Mouse (Mus musculus) embryonic stem cell, embryonic (primary cell): Measurements from ENCODE around the gene Eif3k.

Experiments used
- CTCF ChIA-PET, 4 experiments: fragments of 300-600 bp in 2 of 4; fragments of 350-600 bp in 2 of 4; sonication (Branson Sonifier 250); formaldehyde crosslinking; loops; one replicate each; lab custom pipeline; 2022; ENCODE audit warnings: inconsistent platforms in 2 of 4; lab: Charles Lee
- POLR2A ChIA-PET, 4 experiments: fragments of 300-600 bp in 2 of 4; fragments of 350-600 bp in 2 of 4; sonication (Branson Sonifier 250); formaldehyde crosslinking; loops; one replicate each; lab custom pipeline; 2022; ENCODE audit warnings: antibody characterized with exemption in 4 of 4, inconsistent platforms in 1 of 4; lab: Charles Lee

Eif3k gene

GRCm38 (mm10) chr7:28981651-28982273 is at the start of gene Eif3k, which contains the start of gene Map4k1:
Gene Eif3k (minus strand): TSS chr7:28981864.
Gene Map4k1 (plus strand): TSS chr7:28982050.
- ChIA-PET CTCF (interaction anchor here (0.6 to 1.6 kb wide), 41 partner anchors 10 to 1719 kb away, joined by 3 to 14 read pairs (median 4); partner anchors contain the start of genes Mrps12 (in 1 of the 4), Sars2 (in 1 of the 4), Sirt2 (in 1 of the 4) and Spred3 (in 1 of the 4)), POLR2A (interaction anchor here (0.6 to 5.3 kb wide), 163 partner anchors 10 to 1786 kb away, joined by 3 to 84 read pairs (median 4); partner anchors contain the start of genes Actn4 (in 2 of the 4), Mrps12 (in 2 of the 4), Psmd8 (in 2 of the 4) and Sars2 (in 2 of the 4))

- ChIA-PET POLR2A (interaction anchor here in 2 of 4 experiments (0.6 to 2.1 kb wide), 5 partner anchors 10 to 263 kb away, joined by 3 to 14 read pairs (median 7); partner anchors contain the start of genes Eif3k (in 1 of the 2) and Map4k1 (in 1 of the 2)), CTCF (interaction anchor here in 2 of 4 experiments (1.2 to 1.4 kb wide), 2 partner anchors 38 to 288 kb away, joined by 3 read pairs; partner anchors contain the start of genes Mrps12 (in 1 of the 2) and Sars2 (in 1 of the 2))
Observed at GRCm38 (mm10) chr7:29029690-29030656, 48.3 kb upstream of the Eif3k start.

DNA sequence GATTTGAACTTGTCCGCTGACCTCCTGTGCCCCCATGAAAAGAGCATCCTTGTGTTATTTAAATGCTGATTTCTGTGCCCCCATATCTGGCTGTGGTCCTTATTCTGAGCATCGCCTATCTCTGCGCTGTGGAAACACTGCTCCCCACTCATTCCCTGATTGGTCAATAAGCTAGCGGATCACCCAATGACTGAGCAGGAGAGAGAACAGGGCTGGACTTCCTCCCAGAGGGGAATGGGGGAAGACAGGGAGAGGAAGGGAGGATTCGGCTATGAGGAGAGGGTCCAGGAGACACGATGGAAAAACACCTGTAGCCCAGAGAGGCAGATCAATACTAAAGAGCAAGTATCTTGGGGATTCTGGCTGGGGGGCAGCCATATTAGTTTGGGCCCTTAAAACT is 47.1 kb upstream of the Eif3k start:
- POLR2A ChIA-PET, result interaction anchor here in 3 of 4 experiments (0.6 to 2.6 kb wide), 8 partner anchors 10 to 265 kb away, joined by 3 to 14 read pairs (median 4); partner anchors contain the start of genes Eif3k (in 1 of the 3) and Map4k1 (in 1 of the 3)
- CTCF ChIA-PET, result interaction anchor here in 2 of 4 experiments (0.6 to 1.4 kb wide), 7 partner anchors 9 to 287 kb away, joined by 3 to 8 read pairs (median 4); partner anchors contain the start of genes Mrps12 (in 1 of the 2) and Sars2 (in 1 of the 2)

GRCm38 (mm10) chr7:29026811-29027210 is 45.1 kb upstream of the Eif3k start:
- POLR2A ChIA-PET, result interaction anchor here in 1 of 4 experiments (0.6 to 2.6 kb wide), 2 partner anchors 17 to 113 kb away, joined by 3 to 6 read pairs; no protein-coding TSS in a partner anchor
- CTCF ChIA-PET, result interaction anchor here in 2 of 4 experiments (0.5 to 1.5 kb wide), 7 partner anchors 9 to 530 kb away, joined by 3 read pairs; partner anchors contain the start of genes Eif3k (in 1 of the 2) and Map4k1 (in 1 of the 2)

DNA sequence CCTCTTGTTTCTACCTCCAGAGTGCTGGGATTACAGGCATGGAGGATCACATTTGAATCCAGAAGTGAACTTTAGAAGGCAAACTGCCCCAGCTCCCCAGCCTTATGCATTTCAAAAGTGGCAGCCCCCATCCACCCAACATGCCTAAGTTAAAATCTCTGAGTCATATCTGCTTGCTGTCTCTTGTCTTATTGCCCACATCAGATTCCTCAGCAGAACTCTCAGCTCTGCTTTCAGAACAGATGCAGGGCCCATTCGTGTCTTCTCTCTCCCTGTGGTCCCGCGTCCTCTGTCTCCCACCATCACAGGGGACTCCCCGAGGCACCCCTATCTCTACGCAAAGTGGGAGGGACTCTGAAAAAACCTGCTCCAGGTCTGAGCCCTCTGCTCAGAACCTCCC is 44.5 kb upstream of the Eif3k start:
- CTCF ChIA-PET, result interaction anchor here in 2 of 4 experiments (0.7 to 1.5 kb wide), 5 partner anchors 9 to 44 kb away, joined by 3 read pairs; partner anchors contain the start of genes Eif3k (in 1 of the 2) and Map4k1 (in 1 of the 2)

DNA sequence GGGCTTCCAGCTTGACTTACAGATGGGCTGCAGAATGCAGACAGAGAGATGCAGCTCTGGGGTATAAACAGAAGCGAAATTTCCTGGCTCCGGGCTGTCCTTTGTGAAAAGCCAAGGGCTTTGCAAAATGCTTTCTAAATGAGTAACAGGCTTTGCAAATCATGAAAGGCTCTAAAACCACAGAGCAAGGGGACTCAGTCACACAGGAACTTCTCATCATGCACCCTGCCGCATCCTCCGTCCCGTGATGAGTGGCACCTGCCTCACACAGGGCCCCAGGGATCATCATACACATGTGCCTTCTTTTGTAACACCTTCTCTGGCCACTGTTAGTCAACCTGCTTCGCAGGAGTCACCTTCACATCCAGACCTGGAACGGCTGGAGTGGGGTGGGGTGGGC is 43.9 kb upstream of the Eif3k start:
- CTCF ChIA-PET, result interaction anchor here in 3 of 4 experiments (0.6 to 1.1 kb wide), 3 partner anchors 23 to 34 kb away, joined by 3 to 4 read pairs (median 3); no protein-coding TSS in a partner anchor
- POLR2A ChIA-PET, result interaction anchor here in 2 of 4 experiments (0.6 to 1.0 kb wide), 4 partner anchors 29 to 105 kb away, joined by 3 read pairs; partner anchors contain the start of genes Eif3k (in 1 of the 2) and Map4k1 (in 1 of the 2)

More for the DNA sequence above, 44.5 kb upstream of the Eif3k start:
- POLR2A ChIA-PET, result interaction anchor here in 2 of 4 experiments (0.6 to 1.0 kb wide), 3 partner anchors 30 to 112 kb away, joined by 3 read pairs; partner anchors contain the start of genes Eif3k (in 1 of the 2) and Map4k1 (in 1 of the 2)

- ChIA-PET CTCF (interaction anchor here in 3 of 4 experiments (0.8 to 1.5 kb wide), 7 partner anchors 9 to 32 kb away, joined by 3 to 6 read pairs (median 3); no protein-coding TSS in a partner anchor), POLR2A (interaction anchor here in 3 of 4 experiments (0.8 to 3.4 kb wide), 8 partner anchors 17 to 213 kb away, joined by 3 to 14 read pairs (median 4); partner anchors contain the start of genes Eif3k (in 3 of the 3) and Map4k1 (in 3 of the 3))
Observed at GRCm38 (mm10) chr7:29023514-29023913, 41.9 kb upstream of the Eif3k start.

GRCm38 (mm10) chr7:29022479-29022878 is 40.8 kb upstream of the Eif3k start:
- POLR2A ChIA-PET, result interaction anchor here in 2 of 4 experiments (1.3 to 3.4 kb wide), 4 partner anchors 21 to 92 kb away, joined by 3 to 14 read pairs (median 4); no protein-coding TSS in a partner anchor
- CTCF ChIA-PET, result interaction anchor here in 3 of 4 experiments (0.6 to 1.5 kb wide), 6 partner anchors 8 to 469 kb away, joined by 3 to 6 read pairs (median 4); no protein-coding TSS in a partner anchor

GRCm38 (mm10) chr7:29019447-29020220 is 38.0 kb upstream of the Eif3k start:
- POLR2A ChIA-PET, result interaction anchor here (0.5 to 3.4 kb wide), 23 partner anchors 9 to 1388 kb away, joined by 3 to 14 read pairs (median 4); partner anchors contain the start of genes Eif3k (in 3 of the 4), Map4k1 (in 2 of the 4), Psmd8 (in 1 of the 4) and Sirt2 (in 1 of the 4)
- CTCF ChIA-PET, result interaction anchor here (0.5 to 2.5 kb wide), 11 partner anchors 13 to 418 kb away, joined by 3 to 9 read pairs (median 4); partner anchors contain the start of gene Spint2 (in 1 of the 4)

DNA sequence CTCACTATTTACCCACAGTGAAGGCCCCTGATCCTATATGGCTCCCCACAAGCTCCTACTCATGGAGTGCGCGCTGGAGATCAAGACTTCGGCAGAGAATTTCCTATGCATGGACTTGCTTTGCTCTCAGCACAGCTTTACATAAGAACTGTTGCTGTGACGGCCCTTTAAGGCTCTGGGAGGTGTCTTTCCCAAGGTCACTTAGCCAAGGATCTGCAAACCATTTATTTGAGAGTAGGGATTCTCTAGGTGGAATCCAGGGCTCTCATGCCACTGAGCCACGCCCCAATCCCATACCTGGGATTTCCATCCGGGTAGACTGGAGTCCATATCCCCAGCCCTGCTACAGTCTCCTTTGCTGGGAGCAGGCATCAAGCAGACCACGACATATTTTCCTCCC is 35.6 kb upstream of the Eif3k start:
- POLR2A ChIA-PET, result interaction anchor here in 3 of 4 experiments (0.6 to 3.4 kb wide), 9 partner anchors 10 to 192 kb away, joined by 3 to 14 read pairs (median 3); partner anchors contain the start of genes Eif3k (in 3 of the 3), Map4k1 (in 2 of the 3) and Ech1 (in 1 of the 3)
- CTCF ChIA-PET, result interaction anchor here in 3 of 4 experiments (0.6 to 2.7 kb wide), 5 partner anchors 10 to 1856 kb away, joined by 3 to 7 read pairs (median 3); no protein-coding TSS in a partner anchor

GRCm38 (mm10) chr7:29016440-29016839 is 34.8 kb upstream of the Eif3k start:
- CTCF ChIA-PET, result interaction anchor here in 2 of 4 experiments (0.7 to 2.7 kb wide), 2 partner anchors 15 to 16 kb away, joined by 3 to 7 read pairs; no protein-coding TSS in a partner anchor
- POLR2A ChIA-PET, result interaction anchor here in 2 of 4 experiments (0.7 to 3.4 kb wide), 3 partner anchors 9 to 24 kb away, joined by 4 to 14 read pairs (median 7); no protein-coding TSS in a partner anchor

DNA sequence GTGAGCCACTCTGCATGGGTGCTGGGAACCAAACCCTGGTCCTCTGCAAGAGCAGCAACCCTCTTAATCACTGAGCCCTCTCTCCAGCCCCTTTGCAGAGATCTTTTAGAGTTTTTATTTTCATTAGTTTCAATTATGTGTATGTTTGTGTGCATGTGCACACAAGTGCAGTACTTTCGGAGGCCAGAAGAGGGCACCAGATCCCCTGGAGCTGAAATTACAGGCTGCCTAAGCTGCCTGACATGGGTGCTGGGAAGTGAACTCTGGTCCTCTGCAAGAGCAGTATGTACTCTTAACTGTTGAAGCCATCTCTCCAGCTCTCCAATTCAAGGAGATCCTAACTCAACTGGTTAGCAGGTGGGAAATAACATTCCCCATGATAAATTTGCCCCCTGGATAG is 33.3 kb upstream of the Eif3k start:
- ChIA-PET CTCF (interaction anchor here in 2 of 4 experiments (0.7 to 2.7 kb wide), 7 partner anchors 8 to 29 kb away, joined by 3 to 8 read pairs (median 4); no protein-coding TSS in a partner anchor), POLR2A (interaction anchor here in 2 of 4 experiments (0.6 to 2.6 kb wide), 3 partner anchors 33 to 332 kb away, joined by 3 to 8 read pairs (median 4); partner anchors contain the start of genes Eif3k (in 1 of the 2) and Map4k1 (in 1 of the 2))

DNA sequence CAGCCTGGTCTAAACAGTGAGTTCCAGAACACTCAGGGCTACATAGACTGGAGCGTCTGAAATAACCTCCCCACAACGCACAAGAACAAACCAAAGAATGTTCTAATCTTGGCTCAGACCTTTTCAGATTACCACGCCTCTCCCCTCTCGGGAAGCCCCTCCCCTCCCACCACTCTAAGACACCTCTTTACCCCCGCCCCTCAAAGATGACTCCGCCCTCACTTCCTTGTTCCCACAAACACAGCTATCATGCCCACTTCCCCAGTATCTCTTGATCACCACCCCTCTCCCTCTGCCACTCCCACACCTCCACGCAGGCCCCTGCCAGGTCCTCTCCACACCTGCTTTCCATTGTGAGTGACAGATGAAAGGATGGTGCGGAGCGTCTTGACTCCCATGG is 27.1 kb upstream of the Eif3k start:
- ChIA-PET CTCF (interaction anchor here in 3 of 4 experiments (0.6 to 1.3 kb wide), 6 partner anchors 16 to 229 kb away, joined by 3 to 5 read pairs (median 4); no protein-coding TSS in a partner anchor), POLR2A (interaction anchor here (0.6 to 3.2 kb wide), 14 partner anchors 8 to 1706 kb away, joined by 3 to 14 read pairs (median 3); partner anchors contain the start of genes Eif3k (in 1 of the 4) and Map4k1 (in 1 of the 4))

- ChIA-PET CTCF (interaction anchor here in 1 of 4 experiments (0.9 to 1.1 kb wide), 2 partner anchors 24 to 71 kb away, joined by 4 to 5 read pairs; no protein-coding TSS in a partner anchor), POLR2A (interaction anchor here in 3 of 4 experiments (0.6 to 3.2 kb wide), 11 partner anchors 10 to 1705 kb away, joined by 3 to 14 read pairs (median 3); partner anchors contain the start of genes Eif3k (in 2 of the 3) and Map4k1 (in 2 of the 3))
Observed at GRCm38 (mm10) chr7:29008171-29008570, 26.5 kb upstream of the Eif3k start.
